Mouse (Mus musculus): ENCODE measurements around the gene Kirrel3. TPM values are rescaled to one million over a fixed set of nuclear protein-coding genes. Genes with fewer than 3 reads are reported as not detected.
A peak's percentile ranks its signal among the peaks of the same experiment; 100 is the strongest.

Gene Kirrel3
- polyA plus RNA-seq, 1 experiment from 2014 or later, result 16.1 TPM

DNA sequence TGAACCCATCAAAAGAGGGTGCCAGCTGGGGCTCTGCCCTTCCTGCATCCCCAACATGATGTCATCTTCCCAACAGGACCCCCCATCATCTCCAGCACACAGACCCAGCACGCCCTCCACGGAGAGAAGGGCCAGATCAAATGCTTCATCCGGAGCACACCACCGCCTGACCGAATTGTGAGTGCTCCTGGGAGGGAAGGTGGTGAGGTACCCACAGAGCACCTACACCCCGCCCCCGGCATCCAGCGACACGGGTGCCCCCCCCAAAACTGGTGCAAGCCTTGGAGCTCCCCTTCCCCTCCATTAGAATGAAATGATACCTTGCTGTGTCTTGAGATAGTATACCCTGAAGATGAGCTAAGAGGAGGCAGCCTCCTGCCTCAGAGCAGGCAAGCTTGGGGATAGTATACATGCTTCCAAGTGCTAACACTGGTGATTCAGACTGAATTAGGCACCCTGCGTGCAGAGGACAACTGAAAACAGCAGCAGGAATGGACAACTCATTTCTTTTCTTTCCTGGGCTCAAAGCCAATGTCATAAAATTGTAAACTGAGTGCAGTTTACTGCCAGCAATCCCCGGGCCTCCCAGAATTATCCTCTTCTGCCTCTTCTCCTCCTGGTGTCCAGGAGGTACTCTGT lies 534.4 kb downstream of the Kirrel3 start:
- Histone ChIP-seq H3K4me3 (no peak overlapping the region), H3K9ac (no peak overlapping the region), H3K36me3 (no peaks in the 10 kb centered on the region), H3K4me2 (replicated peaks) (no peak overlapping the region), H3K9me3 (replicated peaks) (no peaks in the 10 kb centered on the region), H3K27ac (no peak overlapping the region), H3K27me3 (no peaks in the 10 kb centered on the region), H3K4me1 (peaks cover 21% of the 10 kb centered on the region)
- 60% methylated on average over 11 of the region's 11 CpGs for WGBS
- no peak for ATAC-seq (ENCODE audit: low FRiP score)

- Histone ChIP-seq H3K4me2 (replicated peaks) (no peak overlapping the region), H3K27ac (no peak overlapping the region), H3K36me3 (no peaks in the 10 kb centered on the region), H3K9me3 (replicated peaks) (no peaks in the 10 kb centered on the region), H3K9ac (no peak overlapping the region), H3K4me1 (peaks cover 27% of the 10 kb centered on the region), H3K27me3 (peaks cover 9% of the 10 kb centered on the region; the same call in 1 of the 2 replicates), H3K4me3 (no peak overlapping the region)
- WGBS, result 89% methylated on average over 1 of the region's 1 CpGs
- no peak for ATAC-seq (ENCODE audit: low FRiP score)
These were observed 536.0 kb downstream of the Kirrel3 start for GRCm38 (mm10) chr9:35021744-35022143.

DNA sequence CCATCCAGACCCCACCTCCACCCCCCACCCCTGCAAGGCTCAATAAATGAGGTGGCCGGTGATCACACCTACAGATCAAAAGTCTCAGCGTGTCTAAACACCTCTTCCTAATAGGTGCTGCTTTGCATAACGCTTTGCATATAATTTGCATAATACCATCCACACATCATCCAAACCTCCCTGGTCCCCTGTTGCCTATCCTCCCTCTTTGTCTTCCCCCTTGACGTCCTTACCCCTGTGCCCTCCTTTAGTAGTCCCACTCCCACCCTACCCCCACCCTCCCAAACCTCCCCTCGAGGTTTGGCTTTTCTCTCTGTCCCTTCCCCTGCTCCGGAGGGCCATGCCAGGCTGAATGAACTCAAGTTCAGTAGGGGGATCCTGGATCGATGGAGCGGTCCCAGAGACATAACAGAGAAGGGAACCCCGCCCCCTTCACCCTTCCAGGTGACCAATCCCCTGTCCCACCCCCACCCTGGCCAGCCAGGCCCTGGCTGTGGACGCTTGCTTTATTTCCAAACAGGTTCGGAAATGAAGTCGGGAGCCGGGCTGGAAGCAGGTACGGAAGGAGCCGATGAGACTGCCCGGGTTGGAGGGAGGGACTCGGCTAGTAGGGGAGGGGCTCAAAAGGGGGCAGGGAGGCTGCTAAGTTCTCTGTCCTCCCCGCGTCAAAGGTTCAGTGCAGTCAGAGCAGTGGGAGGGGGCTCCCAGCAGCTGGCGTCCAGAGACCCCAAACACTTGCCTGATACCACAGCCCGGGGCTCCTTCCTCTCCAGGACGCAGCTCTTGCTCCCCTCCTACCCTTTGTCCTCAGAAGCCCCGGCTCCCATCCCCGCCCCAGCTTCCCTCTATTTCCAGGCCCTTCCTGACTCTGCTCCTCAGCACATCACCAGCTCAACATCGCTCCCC lies 539.1 kb downstream of the Kirrel3 start:
- peak; percentile 61 for ATAC-seq (ENCODE audit: low FRiP score)
- Histone ChIP-seq H3K4me3 (peak overlapping the region; percentile 32), H3K9ac (peak overlapping the region; percentile 48; the same call in 1 of the 2 replicates), H3K4me2 (replicated peaks) (peak overlapping the region; percentile 58), H3K27me3 (peaks cover 9% of the 10 kb centered on the region; the same call in 1 of the 2 replicates), H3K27ac (no peak overlapping the region), H3K4me1 (peaks cover 15% of the 10 kb centered on the region), H3K9me3 (replicated peaks) (no peaks in the 10 kb centered on the region), H3K36me3 (no peaks in the 10 kb centered on the region)
- 3% methylated on average over 25 of the region's 25 CpGs for WGBS

GRCm38 (mm10) chr9:35026311-35026710 lies 540.6 kb downstream of the Kirrel3 start:
- whole genome bisulfite sequencing, result 76% methylated on average over 6 of the region's 6 CpGs

DNA sequence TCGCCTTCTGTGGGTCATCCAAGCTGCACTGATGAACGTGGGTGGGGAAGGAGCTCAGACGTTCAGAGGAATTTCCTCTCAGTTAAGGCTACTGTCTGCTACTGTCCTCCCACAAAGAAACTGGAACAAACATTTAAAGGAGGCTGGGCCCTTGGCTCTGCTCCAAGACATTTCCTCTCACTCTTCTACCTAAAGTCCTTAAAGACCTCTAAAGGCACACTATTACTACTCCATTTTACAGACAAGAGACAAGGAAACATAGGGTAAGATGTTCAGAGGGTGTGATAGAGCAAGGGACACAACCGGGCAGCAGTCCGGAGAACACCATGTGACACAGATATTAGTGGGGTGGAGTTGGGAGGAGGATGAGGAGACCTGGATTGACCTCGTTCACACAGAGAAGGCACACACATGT lies 541.2 kb downstream of the Kirrel3 start:
- no peak overlapping the region for H3K4me3 ChIP-seq
- 66% methylated on average over 6 of the region's 6 CpGs for WGBS
- no peak overlapping the region for H3K9ac ChIP-seq
- H3K4me1 ChIP-seq, result peaks cover 15% of the 10 kb centered on the region
- no peaks in the 10 kb centered on the region for H3K9me3 ChIP-seq (replicated peaks)
- peaks cover 9% of the 10 kb centered on the region; the same call in 1 of the 2 replicates for H3K27me3 ChIP-seq
- no peak overlapping the region for H3K27ac ChIP-seq
- no peak overlapping the region for H3K4me2 ChIP-seq (replicated peaks)
- H3K36me3 ChIP-seq, result no peaks in the 10 kb centered on the region
- no peak for ATAC-seq (ENCODE audit: low FRiP score)

More at GRCm38 (mm10) chr9:35026311-35026710, 540.6 kb downstream of the Kirrel3 start:
- Histone ChIP-seq H3K4me2 (replicated peaks) (no peak overlapping the region), H3K36me3 (no peaks in the 10 kb centered on the region), H3K27me3 (peaks cover 9% of the 10 kb centered on the region; the same call in 1 of the 2 replicates), H3K9me3 (replicated peaks) (no peaks in the 10 kb centered on the region), H3K27ac (no peak overlapping the region), H3K9ac (no peak overlapping the region), H3K4me3 (no peak overlapping the region), H3K4me1 (peaks cover 15% of the 10 kb centered on the region)
- no peak for ATAC-seq (ENCODE audit: low FRiP score)

DNA sequence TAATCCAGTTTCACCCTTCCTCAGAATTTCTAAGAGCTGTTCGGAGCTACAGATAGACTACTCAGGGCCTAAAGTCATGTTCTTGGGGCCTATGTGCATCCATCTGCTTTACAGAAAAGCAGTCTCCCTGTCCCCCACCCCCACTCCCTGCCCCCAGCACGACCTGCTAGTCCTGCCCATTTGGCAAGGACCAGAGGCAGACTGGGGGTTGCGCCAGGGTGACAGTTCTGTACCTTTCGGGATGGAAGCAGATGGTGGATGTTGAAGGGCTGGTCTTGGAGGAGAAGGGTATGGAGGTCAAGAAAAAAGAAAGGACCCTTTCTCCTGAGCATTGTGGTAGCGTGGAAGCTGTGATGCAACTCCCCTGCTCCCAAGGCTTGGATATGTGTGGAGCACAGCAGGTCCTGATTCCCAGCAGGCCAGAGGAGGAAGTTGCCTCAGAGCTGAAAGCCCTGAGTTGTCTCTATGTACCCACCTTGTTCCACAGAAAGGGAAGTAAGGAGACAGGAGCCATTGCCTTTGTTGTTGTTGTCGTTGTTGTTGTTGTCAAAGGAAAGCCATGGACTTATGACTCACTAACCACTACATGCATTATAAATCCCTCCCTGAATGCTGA lies 541.8 kb downstream of the Kirrel3 start:
- Histone ChIP-seq H3K9me3 (replicated peaks) (no peaks in the 10 kb centered on the region), H3K27ac (no peak overlapping the region), H3K4me2 (replicated peaks) (no peak overlapping the region), H3K36me3 (no peaks in the 10 kb centered on the region), H3K4me3 (no peak overlapping the region), H3K4me1 (peaks cover 15% of the 10 kb centered on the region), H3K9ac (no peak overlapping the region), H3K27me3 (peaks cover 9% of the 10 kb centered on the region; the same call in 1 of the 2 replicates)
- 81% methylated on average over 6 of the region's 6 CpGs for WGBS
- ATAC-seq (ENCODE audit: low FRiP score), result no peak

DNA sequence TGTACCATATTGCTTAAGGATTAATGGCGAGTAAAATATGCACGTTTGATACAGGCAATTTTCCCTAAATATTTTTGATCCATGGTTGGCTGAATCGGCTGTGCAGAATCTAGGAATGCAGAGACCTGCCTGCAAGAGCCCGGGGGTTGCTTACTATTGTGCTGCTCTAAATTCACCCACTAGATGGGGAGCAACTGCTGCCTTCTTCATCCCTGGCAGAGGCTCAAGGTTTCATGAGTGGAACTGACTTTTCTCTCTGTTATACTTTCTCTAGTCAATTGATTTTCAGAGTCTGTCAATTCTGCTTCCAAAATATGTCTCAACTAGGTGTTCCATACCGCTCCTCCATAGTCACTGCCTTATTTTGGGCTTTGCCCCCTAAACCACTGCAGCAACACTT lies 545.1 kb downstream of the Kirrel3 start:
- 80% methylated on average over 5 of the region's 5 CpGs for WGBS
- Histone ChIP-seq H3K4me3 (no peak overlapping the region), H3K4me1 (no peaks in the 10 kb centered on the region), H3K9me3 (replicated peaks) (no peaks in the 10 kb centered on the region), H3K36me3 (no peaks in the 10 kb centered on the region; the same call in 1 of the 2 replicates), H3K9ac (no peak overlapping the region), H3K27ac (no peak overlapping the region), H3K4me2 (replicated peaks) (no peak overlapping the region), H3K27me3 (peaks cover 3% of the 10 kb centered on the region; the same call in 1 of the 2 replicates)
- ATAC-seq (ENCODE audit: low FRiP score), result no peak

- H3K4me2 ChIP-seq (replicated peaks), result no peak overlapping the region
- ATAC-seq (ENCODE audit: low FRiP score), result no peak
- H3K9me3 ChIP-seq (replicated peaks), result no peaks in the 10 kb centered on the region
- H3K9ac ChIP-seq, result no peak overlapping the region
- H3K4me1 ChIP-seq, result no peaks in the 10 kb centered on the region
- H3K27me3 ChIP-seq, result no peaks in the 10 kb centered on the region
- WGBS, result 60% methylated on average over 6 of the region's 6 CpGs
- H3K27ac ChIP-seq, result no peak overlapping the region
- no peak overlapping the region for H3K4me3 ChIP-seq
- no peaks in the 10 kb centered on the region; the same call in 1 of the 2 replicates for H3K36me3 ChIP-seq
These were observed 546.8 kb downstream of the Kirrel3 start for GRCm38 (mm10) chr9:35032457-35032856.

DNA sequence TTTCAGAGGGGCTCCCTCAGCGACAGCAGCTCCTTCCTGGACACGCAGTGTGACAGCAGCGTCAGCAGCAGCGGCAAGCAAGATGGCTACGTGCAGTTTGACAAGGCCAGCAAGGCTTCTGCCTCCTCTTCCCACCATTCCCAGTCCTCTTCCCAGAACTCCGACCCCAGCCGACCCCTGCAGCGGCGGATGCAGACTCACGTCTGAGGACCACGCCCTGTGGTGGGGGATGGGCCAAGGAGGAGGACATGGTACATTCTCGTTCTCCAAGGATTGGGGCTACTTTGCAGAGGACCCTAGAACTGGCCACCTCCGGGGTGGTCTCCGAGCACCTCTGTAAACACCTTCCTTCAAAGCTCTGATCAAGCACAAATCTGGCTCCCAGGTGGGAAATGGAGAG lies 549.4 kb downstream of the Kirrel3 start:
- Histone ChIP-seq H3K27ac (no peak overlapping the region), H3K4me2 (replicated peaks) (no peak overlapping the region), H3K36me3 (no peaks in the 10 kb centered on the region; the same call in 1 of the 2 replicates), H3K9ac (no peak overlapping the region), H3K4me3 (no peak overlapping the region), H3K27me3 (no peaks in the 10 kb centered on the region), H3K9me3 (replicated peaks) (no peaks in the 10 kb centered on the region), H3K4me1 (no peaks in the 10 kb centered on the region)
- no peak for ATAC-seq (ENCODE audit: low FRiP score)
- 54% methylated on average over 14 of the region's 14 CpGs for WGBS

DNA sequence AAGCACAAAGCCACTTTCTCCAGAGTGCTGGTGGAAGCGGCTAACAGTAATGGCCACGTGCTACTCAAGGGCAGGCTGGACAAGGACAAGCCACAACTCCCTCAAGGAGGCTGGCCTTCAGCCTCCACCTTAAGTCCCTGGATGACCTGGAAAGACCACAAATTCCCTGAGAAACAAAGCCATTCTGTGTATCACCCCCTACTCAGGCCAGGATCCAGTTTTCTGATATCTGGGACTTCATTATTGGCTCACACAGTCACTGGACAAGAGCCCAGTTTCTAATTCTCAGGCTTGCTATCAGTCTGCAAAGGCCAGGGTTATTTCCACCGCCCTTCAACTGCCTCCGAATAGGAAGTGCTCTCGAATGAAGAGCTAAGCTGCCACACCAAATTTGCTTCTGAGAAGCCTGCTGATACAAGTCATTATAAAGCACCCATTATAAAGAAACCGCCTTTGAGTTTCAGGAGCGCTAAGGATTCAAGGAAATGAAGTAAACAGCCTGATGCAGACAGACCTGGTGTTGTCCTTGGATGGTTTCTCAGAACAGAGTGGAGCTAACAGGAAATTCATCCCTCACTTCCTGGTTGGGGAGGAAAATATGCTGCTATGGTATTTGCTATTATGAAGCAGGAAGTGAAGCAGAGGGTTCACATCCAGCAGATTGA lies 553.4 kb downstream of the Kirrel3 start:
- no peaks in the 10 kb centered on the region for H3K36me3 ChIP-seq
- no peak overlapping the region for H3K4me2 ChIP-seq (replicated peaks)
- no peaks in the 10 kb centered on the region for H3K27me3 ChIP-seq
- H3K27ac ChIP-seq, result no peak overlapping the region
- H3K4me1 ChIP-seq, result peaks cover 4% of the 10 kb centered on the region
- H3K9ac ChIP-seq, result no peak overlapping the region
- no peak overlapping the region for H3K4me3 ChIP-seq
- WGBS, result 76% methylated on average over 7 of the region's 7 CpGs
- ATAC-seq (ENCODE audit: low FRiP score), result no peak
- H3K9me3 ChIP-seq (replicated peaks), result no peaks in the 10 kb centered on the region

DNA sequence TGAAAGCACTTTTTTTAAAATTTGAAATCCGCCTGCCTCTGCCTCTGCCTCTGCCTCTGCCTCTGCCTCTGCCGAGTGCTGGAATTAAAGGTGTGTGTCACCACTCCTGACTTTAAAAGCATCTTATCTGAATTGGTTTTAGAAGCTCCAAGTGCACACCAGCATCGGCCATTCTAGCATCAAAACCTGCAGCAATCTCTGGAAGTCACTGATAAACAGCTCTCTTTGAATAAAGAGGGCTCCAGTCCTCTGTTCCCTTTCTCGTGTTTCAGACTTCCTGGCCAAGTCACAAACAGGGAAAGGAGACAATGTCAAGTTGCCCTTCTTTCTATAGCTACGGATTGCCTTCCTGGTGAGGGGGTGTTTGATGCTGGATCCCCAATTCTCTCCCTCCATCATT lies 554.2 kb downstream of the Kirrel3 start:
- Histone ChIP-seq H3K4me2 (replicated peaks) (no peak overlapping the region), H3K4me3 (no peak overlapping the region), H3K4me1 (peaks cover 12% of the 10 kb centered on the region), H3K27me3 (no peaks in the 10 kb centered on the region), H3K9ac (no peak overlapping the region), H3K9me3 (replicated peaks) (no peaks in the 10 kb centered on the region), H3K27ac (no peak overlapping the region), H3K36me3 (no peaks in the 10 kb centered on the region)
- ATAC-seq (ENCODE audit: low FRiP score), result no peak
- 68% methylated on average over 5 of the region's 5 CpGs for WGBS

DNA sequence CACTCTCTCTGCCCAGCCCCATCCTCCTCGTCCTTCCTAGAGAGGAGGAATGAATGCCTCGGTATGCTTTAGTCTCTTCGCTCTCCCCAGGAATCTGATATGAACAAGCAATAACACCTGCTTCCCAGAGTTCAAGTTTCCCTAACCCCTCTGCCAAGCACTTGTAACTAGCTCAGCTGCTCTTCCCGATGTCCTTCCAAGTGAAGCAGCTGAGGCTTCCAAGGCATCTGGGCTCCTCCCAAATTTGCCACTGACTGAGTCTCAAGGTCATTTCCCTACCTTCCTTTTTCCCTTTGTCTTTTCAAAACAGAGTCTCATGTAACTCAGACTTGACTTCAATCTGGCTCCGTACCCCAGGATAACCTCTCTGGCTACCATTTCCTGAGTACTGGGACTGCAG lies 555.8 kb downstream of the Kirrel3 start:
- no peak for ATAC-seq (ENCODE audit: low FRiP score)
- peaks cover 18% of the 10 kb centered on the region for H3K4me1 ChIP-seq
- no peaks in the 10 kb centered on the region for H3K27me3 ChIP-seq
- 74% methylated on average over 5 of the region's 5 CpGs for WGBS
- H3K27ac ChIP-seq, result no peak overlapping the region
- no peaks in the 10 kb centered on the region for H3K9me3 ChIP-seq (replicated peaks)
- H3K4me3 ChIP-seq, result no peak overlapping the region
- H3K9ac ChIP-seq, result no peak overlapping the region
- no peaks in the 10 kb centered on the region for H3K36me3 ChIP-seq
- no peak overlapping the region for H3K4me2 ChIP-seq (replicated peaks)
